Mouse (Mus musculus): ENCODE measurements at regions not wholly inside any gene's neighbourhood (a gene's known extent, or its start where the extent isn't known, plus 50 kb on each side); places are given as distances from the start of the nearest gene placed in this dataset.

DNA sequence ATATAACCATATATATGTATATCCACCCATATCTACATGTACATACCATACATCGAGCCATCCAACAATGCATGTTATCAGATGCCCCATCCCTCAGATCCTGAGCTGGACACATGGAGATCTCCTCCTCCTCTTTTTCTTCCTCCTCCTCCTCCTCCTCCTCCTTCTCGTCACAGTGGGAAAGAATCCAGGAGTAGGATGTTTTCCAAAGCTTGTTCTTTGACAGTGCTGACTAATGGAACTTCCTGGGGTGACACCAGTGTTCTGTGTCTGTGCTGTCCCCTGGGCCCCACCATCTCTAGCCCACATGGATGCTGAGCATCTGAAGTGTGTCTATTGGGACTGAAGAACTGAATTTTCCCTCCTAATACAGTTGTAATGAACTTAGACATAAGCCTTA lies 60.0 kb upstream of the Thy1 start:
- TF ChIP-seq CTCF (IDR thresholded peaks at IDR 0.05; ENCODE audit: low read depth), result no peak
- no peak for TF ChIP-seq EP300 (IDR thresholded peaks at IDR 0.05; ENCODE audit: low read depth)
